Mouse (Mus musculus) C2C12 (cell line): Measurements from ENCODE around the gene Fndc1. TPM values are rescaled to one million over a fixed set of nuclear protein-coding genes. Genes with fewer than 3 reads are reported as not detected.

Experiments used
- H3K27me3 ChIP-seq: one replicate; pipeline ENCODE4 v1.6.1; 2011; ENCODE audit not compliant: control insufficient read depth, insufficient read depth, insufficient read length
- H3K36me3 ChIP-seq: one replicate; pipeline ENCODE4 v1.6.1; 2011; ENCODE audit not compliant: control insufficient read depth, insufficient read depth
- H3K4me3 ChIP-seq: one replicate; pipeline ENCODE4 v1.5.1; 2011; ENCODE audit warnings: mild to moderate bottlenecking, control low read depth; ENCODE audit not compliant: poor library complexity, insufficient read depth, severe bottlenecking
- H3K79me2 ChIP-seq: one replicate; pipeline ENCODE4 v1.6.1; 2011; ENCODE audit not compliant: control insufficient read depth, insufficient read depth
- H3K79me3 ChIP-seq: one replicate; pipeline ENCODE4 v1.6.1; 2011; ENCODE audit warnings: low read depth, control low read depth
- H3ac ChIP-seq: one replicate; pipeline ENCODE3; 2011; ENCODE audit warnings: low read depth; ENCODE audit not compliant: control insufficient read depth, insufficient read length
- CEBPB ChIP-seq: IDR thresholded peaks from one replicate; pipeline ENCODE4 v1.6.1; 2011; ENCODE audit warnings: low read depth, mild to moderate bottlenecking, control low read depth, moderate library complexity
- CTCF ChIP-seq: IDR thresholded peaks from one replicate; pipeline ENCODE4 v1.5.1; 2011; ENCODE audit not compliant: control insufficient read depth, insufficient read depth, insufficient read length
- FOSL1 ChIP-seq: IDR thresholded peaks from one replicate; pipeline ENCODE4 v1.8.0; 2011; ENCODE audit warnings: mild to moderate bottlenecking, low read length; ENCODE audit not compliant: poor library complexity, insufficient read depth, severe bottlenecking
- MAX ChIP-seq: IDR thresholded peaks from one replicate; pipeline ENCODE4 v1.6.1; 2011; ENCODE audit warnings: mild to moderate bottlenecking, control low read depth
- MYOD1 ChIP-seq: IDR thresholded peaks from one replicate; pipeline ENCODE4 v1.6.1; 2011; ENCODE audit warnings: low read depth; ENCODE audit not compliant: control insufficient read depth, insufficient read length
- MYOG ChIP-seq: IDR thresholded peaks from one replicate; pipeline ENCODE4 v1.6.1; 2011; ENCODE audit not compliant: control insufficient read depth, insufficient read length; ENCODE audit errors: extremely low read depth
- USF1 ChIP-seq: IDR thresholded peaks from one replicate; pipeline ENCODE4 v1.6.1; 2011; ENCODE audit warnings: low read depth, mild to moderate bottlenecking, control low read depth, moderate library complexity
- polyA plus RNA-seq: library from polyadenylated mRNA; unstranded; fragments of >200 nt; fragmentation: generic; extraction: Trizol; gene quantifications from one replicate; pipeline ENCODE4 v1.2.1, GENCODE M21; 2012; ENCODE audit warnings: missing spikeins

Gene Fndc1
- polyA plus RNA-seq, 1 experiment, result 0.53 TPM

GRCm38 (mm10) chr17:7794093-7794492, 33.0 kb downstream of the Fndc1 start:
- Histone ChIP-seq H3K4me3 (no peak overlapping the region), H3K79me2 (no peaks in the 10 kb centered on the region), H3K36me3 (no peaks in the 10 kb centered on the region), H3ac (no peak overlapping the region), H3K27me3 (no peaks in the 10 kb centered on the region), H3K79me3 (no peaks in the 10 kb centered on the region)
- TF ChIP-seq USF1 (peak; percentile 57), MYOD1 (peak; percentile 97), MYOG (no peak), MAX (no peak)

GRCm38 (mm10) chr17:7790512-7790911, 36.6 kb downstream of the Fndc1 start:
- H3K79me2 ChIP-seq, result no peaks in the 10 kb centered on the region
- TF ChIP-seq USF1, result no peak
- no peak for TF ChIP-seq CEBPB
- TF ChIP-seq MYOD1, result peak; percentile 5
- TF ChIP-seq MAX, result no peak
- no peaks in the 10 kb centered on the region for H3K79me3 ChIP-seq
- no peaks in the 10 kb centered on the region for H3K27me3 ChIP-seq
- H3ac ChIP-seq, result no peak overlapping the region
- H3K36me3 ChIP-seq, result no peaks in the 10 kb centered on the region
- no peak overlapping the region for H3K4me3 ChIP-seq

- TF ChIP-seq CEBPB, result no peak
- no peak for TF ChIP-seq MYOG
- TF ChIP-seq MYOD1, result no peak
- TF ChIP-seq FOSL1, result no peak
- TF ChIP-seq USF1, result no peak
- no peak for TF ChIP-seq CTCF
Measured at GRCm38 (mm10) chr17:7774101-7774500, 53.0 kb downstream of the Fndc1 start.

GRCm38 (mm10) chr17:7759786-7760185, 67.3 kb downstream of the Fndc1 start:
- Histone ChIP-seq H3K79me3 (no peaks in the 10 kb centered on the region), H3K4me3 (no peak overlapping the region), H3ac (no peak overlapping the region), H3K36me3 (no peaks in the 10 kb centered on the region), H3K79me2 (no peaks in the 10 kb centered on the region), H3K27me3 (no peaks in the 10 kb centered on the region)
- TF ChIP-seq USF1 (no peak), MYOG (no peak), MAX (no peak), FOSL1 (no peak), CTCF (no peak), CEBPB (no peak), MYOD1 (no peak)

More at GRCm38 (mm10) chr17:7774101-7774500, 53.0 kb downstream of the Fndc1 start:
- Histone ChIP-seq H3K4me3 (no peak overlapping the region), H3K79me2 (no peaks in the 10 kb centered on the region), H3ac (no peak overlapping the region), H3K79me3 (no peaks in the 10 kb centered on the region), H3K36me3 (no peaks in the 10 kb centered on the region), H3K27me3 (no peaks in the 10 kb centered on the region)

DNA sequence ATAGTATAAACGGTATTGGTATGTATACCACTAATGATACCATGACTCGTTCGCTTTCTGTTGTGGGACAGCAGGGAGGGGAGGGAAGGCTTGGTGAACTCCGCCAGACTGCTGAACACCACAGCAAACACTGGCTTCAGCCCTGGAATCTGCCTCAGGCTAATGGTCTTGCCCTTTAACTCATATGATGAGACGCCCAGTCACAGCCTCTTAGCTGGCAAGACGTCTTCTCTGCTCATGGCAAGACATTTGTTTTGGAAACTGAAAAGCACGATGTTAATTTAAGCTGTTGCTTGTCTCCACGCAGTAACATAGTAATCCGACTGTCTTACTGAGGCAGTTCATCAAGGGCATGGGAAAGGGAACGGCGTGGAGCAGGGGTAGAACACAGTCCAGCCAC, 72.1 kb downstream of the Fndc1 start:
- H3K79me3 ChIP-seq, result no peaks in the 10 kb centered on the region
- H3K36me3 ChIP-seq, result no peaks in the 10 kb centered on the region
- no peaks in the 10 kb centered on the region for H3K27me3 ChIP-seq
- no peaks in the 10 kb centered on the region for H3K79me2 ChIP-seq
- no peak overlapping the region for H3ac ChIP-seq
- TF ChIP-seq FOSL1, result no peak
- TF ChIP-seq MYOG, result no peak
- no peak for TF ChIP-seq CEBPB
- TF ChIP-seq USF1, result no peak
- no peak for TF ChIP-seq CTCF
- H3K4me3 ChIP-seq, result no peak overlapping the region

- no peaks in the 10 kb centered on the region for H3K36me3 ChIP-seq
- TF ChIP-seq FOSL1 (no peak), MYOD1 (peak; percentile 78)
- no peaks in the 10 kb centered on the region for H3K79me2 ChIP-seq
- H3K27me3 ChIP-seq, result no peaks in the 10 kb centered on the region
- H3K79me3 ChIP-seq, result no peaks in the 10 kb centered on the region
- H3ac ChIP-seq, result no peak overlapping the region
- no peak overlapping the region for H3K4me3 ChIP-seq
Measured at GRCm38 (mm10) chr17:7753383-7753782, 73.7 kb downstream of the Fndc1 start.
